Mouse (Mus musculus): ENCODE measurements around the gene Ripk1.

Ripk1 gene

GRCm38 (mm10) chr13:34002058-34003006, at the start of gene Ripk1, which contains the start of gene Serpinb6a:
Gene Ripk1 (plus strand): TSS chr13:34002363.
Gene Serpinb6a (minus strand): TSS chr13:34002794.
- DNase-seq (ENCODE audit: low read depth, low spot score) = peak; percentile 94

- DNase-seq (ENCODE audit: low read depth, low spot score) = no peak
Measured at GRCm38 (mm10) chr13:33952947-33953346, 49.2 kb upstream of the Ripk1 start.

- DNase-seq (ENCODE audit: low read depth, low spot score) = peak; percentile 53
Measured at GRCm38 (mm10) chr13:33956571-33957421, 45.4 kb upstream of the Ripk1 start.

- DNase-seq (ENCODE audit: low read depth, low spot score) = no peak
Measured at GRCm38 (mm10) chr13:33959771-33960170, 42.4 kb upstream of the Ripk1 start.

- DNase-seq (ENCODE audit: low read depth, low spot score) = peak; percentile 89
Measured at GRCm38 (mm10) chr13:33964206-33965046, 37.7 kb upstream of the Ripk1 start, which contains the start of gene Nqo2. Gene Nqo2 (plus strand): TSS chr13:33964687.

GRCm38 (mm10) chr13:33965056-33966024, 36.8 kb upstream of the Ripk1 start:
- no peak for DNase-seq (ENCODE audit: low read depth, low spot score)

- DNase-seq (ENCODE audit: low read depth, low spot score) = no peak
Measured at GRCm38 (mm10) chr13:33966025-33966412, 36.1 kb upstream of the Ripk1 start.

GRCm38 (mm10) chr13:33966574-33966973, 35.6 kb upstream of the Ripk1 start:
- DNase-seq (ENCODE audit: low read depth, low spot score) = no peak

- DNase-seq (ENCODE audit: low read depth, low spot score) = no peak
Measured at GRCm38 (mm10) chr13:33989625-33990024, 12.5 kb upstream of the Ripk1 start.

GRCm38 (mm10) chr13:33995197-33995596, 7.0 kb upstream of the Ripk1 start:
- peak; percentile 72 for DNase-seq (ENCODE audit: low read depth, low spot score)

- DNase-seq (ENCODE audit: low read depth, low spot score) = no peak
Measured at GRCm38 (mm10) chr13:34003058-34003457, 895 bp downstream of the Ripk1 start.

- DNase-seq (ENCODE audit: low read depth, low spot score) = no peak
Measured at GRCm38 (mm10) chr13:34007234-34007633, 5.1 kb downstream of the Ripk1 start.

- DNase-seq (ENCODE audit: low read depth, low spot score) = no peak
Measured at GRCm38 (mm10) chr13:34016927-34017569, 14.9 kb downstream of the Ripk1 start.

- DNase-seq (ENCODE audit: low read depth, low spot score) = no peak
Measured at GRCm38 (mm10) chr13:34018521-34018920, 16.4 kb downstream of the Ripk1 start.

GRCm38 (mm10) chr13:34021998-34022397, 19.8 kb downstream of the Ripk1 start:
- no peak for DNase-seq (ENCODE audit: low read depth, low spot score)

- DNase-seq (ENCODE audit: low read depth, low spot score) = no peak
Measured at GRCm38 (mm10) chr13:34032041-34032440, 29.9 kb downstream of the Ripk1 start.

GRCm38 (mm10) chr13:34035424-34035823, 33.3 kb downstream of the Ripk1 start:
- DNase-seq (ENCODE audit: low read depth, low spot score) = no peak

- DNase-seq (ENCODE audit: low read depth, low spot score) = no peak
Measured at GRCm38 (mm10) chr13:34036726-34037125, 34.6 kb downstream of the Ripk1 start.
